Mouse (Mus musculus): ENCODE data around the gene Flot1.

The Flot1 gene

GRCm38 (mm10) chr17:35810900-35811648 lies 12.0 kb upstream of the Flot1 start:
- peak in 1 of 2 experiments; percentile 43 for DNase-seq

GRCm38 (mm10) chr17:35812307-35812706 lies 10.7 kb upstream of the Flot1 start:
- peak in 1 of 2 experiments; percentile 24 for DNase-seq

- DNase-seq: peak; percentile 13 to 61
These were observed 10.3 kb upstream of the Flot1 start for GRCm38 (mm10) chr17:35812736-35813135.

GRCm38 (mm10) chr17:35813245-35813647 lies 9.8 kb upstream of the Flot1 start:
- peak; percentile 98 to 99 for DNase-seq

DNA sequence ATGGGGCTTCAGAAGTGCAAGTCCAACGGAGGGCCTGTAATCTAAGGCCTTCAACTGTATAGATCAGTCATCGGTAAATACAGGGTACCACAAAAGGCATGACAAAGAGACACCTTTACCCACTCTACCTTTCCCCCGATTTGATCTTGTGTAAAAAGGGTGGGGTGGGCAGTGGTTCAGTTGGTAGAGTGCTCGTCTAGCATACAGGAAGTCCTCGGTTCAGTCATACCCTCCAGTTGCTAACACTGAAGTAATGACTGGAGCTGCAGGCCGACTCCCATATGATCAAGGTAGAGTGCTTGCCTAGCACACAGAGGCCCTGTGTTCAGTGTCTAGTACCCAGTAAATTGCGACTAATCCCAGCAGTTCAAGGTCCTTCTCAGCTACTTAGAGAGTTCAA lies 9.4 kb upstream of the Flot1 start:
- DNase-seq: no peak

- DNase-seq: peak; percentile 70 to 90
These were observed 8.4 kb upstream of the Flot1 start for GRCm38 (mm10) chr17:35814678-35815077.

DNA sequence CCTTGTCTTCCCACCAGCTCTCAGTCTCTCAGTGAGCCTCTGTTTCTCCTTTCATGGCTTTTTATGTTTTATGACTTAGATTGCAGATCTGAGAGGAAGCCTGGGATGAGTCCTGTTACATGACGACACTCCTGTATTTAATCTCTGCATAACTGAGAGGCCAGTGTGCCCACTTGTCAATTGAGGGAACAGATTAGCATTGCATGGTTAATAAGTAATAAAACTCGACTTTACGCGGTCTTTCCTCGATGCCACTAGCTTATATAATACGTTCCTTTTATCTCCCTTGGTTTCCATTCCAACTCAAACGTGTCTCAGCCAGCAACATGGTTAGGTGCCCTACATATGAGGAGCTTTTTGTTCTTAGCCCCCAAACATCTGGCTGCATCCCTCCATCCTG lies 7.2 kb upstream of the Flot1 start:
- DNase-seq: peak in 1 of 2 experiments; percentile 29

DNA sequence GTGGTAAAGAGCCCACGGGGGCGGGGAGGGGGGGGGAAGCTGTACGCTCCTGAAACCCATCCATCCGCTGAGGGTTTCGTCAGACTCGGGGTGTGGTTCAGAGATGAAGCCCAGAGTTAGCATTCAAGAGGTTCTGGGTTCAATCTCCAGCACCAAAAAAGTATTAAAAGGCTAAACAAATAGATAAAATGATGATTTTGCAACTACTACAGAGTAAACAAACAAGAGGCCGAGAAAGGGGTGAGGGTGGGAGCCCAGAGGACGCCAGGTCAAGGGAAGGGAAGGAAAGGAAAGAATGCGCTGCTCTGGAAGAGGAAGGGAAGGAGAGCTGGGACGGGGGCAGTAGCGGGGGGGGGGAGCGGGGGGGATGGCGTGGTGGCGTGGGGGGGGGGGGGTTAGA lies 6.3 kb upstream of the Flot1 start:
- peak; percentile 41 to 73 for DNase-seq

DNA sequence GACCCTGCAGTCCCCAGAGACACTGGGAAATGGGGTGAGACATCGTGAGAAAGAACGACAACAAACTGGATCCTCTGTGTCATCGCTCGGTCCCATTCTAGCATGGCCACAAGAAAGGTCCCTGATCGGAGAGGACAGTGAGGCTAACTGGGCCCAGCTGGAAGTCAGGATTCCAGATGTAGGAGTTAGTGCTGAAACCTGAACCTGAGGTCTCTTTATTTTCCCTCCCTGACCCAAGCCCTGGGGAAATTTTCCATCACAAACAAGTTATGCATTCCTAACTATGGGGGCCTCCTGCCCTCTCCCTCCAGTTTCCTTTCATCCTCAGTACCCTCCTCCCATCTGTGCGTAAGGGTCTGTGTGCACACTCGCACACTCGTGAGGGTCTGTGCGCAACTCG lies 5.8 kb upstream of the Flot1 start:
- DNase-seq: peak; percentile 29 to 67

GRCm38 (mm10) chr17:35820111-35820510 lies 2.9 kb upstream of the Flot1 start:
- no peak for DNase-seq

DNA sequence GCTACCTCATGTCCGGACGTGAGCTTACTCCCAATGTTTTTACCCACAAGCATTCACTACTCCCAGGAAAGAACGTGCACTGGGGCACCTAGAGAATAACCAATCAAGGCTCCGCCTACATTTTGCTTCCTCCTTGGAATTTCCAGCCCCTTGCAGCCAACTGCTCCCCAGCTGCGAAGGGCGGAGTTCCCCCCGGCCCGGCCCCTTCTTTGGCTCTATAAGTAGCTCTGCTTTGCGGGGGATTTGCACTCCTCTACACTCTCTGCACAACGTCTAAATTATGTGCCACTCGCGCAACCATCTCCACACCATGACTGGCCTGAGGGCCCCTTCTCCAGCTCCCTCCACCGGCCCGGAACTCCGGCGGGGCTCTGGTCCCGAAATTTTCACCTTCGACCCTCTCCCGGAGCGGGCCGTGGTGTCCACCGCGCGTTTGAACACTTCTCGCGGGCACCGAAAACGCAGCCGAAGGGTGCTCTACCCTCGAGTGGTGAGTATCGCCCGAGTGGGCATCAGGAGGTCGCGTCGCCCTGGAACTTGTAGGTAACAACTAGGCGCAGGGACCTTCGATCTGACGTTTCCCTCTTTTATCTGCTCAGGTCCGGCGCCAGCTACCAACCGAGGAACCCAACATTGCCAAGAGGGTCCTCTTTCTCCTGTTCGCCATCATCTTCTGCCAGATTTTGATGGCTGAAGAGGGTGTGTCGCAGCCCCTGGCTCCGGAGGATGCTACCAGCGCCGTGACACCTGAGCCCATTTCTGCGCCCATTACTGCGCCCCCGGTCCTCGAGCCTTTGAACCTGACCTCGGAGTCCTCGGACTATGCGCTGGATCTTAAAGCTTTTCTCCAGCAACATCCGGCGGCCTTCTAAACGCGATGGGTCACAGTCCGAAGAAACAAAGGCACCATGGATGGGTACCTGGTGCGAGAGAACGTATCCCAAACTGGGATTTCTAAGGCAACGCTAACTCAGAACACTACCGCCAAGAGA lies 1.3 kb upstream of the Flot1 start, which contains the start of gene Ier3:
Ier3 (plus strand) TSS at position 246 of the 992 bp plus-strand sequence.
- peak; percentile 92 to 97 for DNase-seq

DNA sequence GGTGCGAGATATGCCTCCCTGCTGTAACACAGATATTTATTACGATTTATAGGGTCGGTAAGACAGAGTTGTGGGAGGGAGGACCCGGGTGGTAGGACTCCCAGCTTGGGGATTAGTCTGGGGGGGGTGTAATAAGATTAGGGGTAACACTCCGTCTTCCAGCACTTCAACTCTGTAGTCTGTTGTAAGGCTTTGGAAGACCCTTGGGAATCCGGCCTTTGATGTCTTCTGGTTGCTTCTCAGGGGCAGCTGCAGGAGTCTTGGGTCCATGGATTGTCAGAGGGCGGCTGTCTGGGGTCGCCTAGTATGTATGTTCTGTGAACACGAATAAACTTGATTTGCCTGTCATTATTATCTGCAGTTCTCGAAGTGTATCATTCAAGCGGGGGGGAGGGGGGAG lies 466 bp upstream of the Flot1 start:
- no peak for DNase-seq

DNA sequence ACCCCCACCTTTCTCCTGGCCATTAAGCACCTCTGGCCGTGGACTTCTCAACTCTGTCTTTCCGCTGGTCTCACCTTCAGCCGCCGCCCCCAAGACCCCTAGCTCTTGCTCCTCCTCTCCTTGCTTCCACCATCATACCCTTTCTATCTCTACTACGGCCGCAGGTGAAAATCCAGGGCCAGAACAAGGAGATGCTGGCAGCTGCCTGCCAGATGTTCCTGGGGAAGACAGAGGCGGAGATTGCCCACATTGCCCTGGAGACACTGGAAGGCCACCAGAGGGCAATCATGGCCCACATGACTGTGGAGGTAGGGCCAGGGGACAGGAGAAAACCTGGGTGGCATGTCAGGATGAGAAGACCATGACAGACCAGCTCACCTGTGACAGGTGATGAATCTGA lies 1.4 kb downstream of the Flot1 start:
- DNase-seq: peak in 1 of 2 experiments; percentile 31

GRCm38 (mm10) chr17:35825109-35825850 lies 2.2 kb downstream of the Flot1 start:
- no peak for DNase-seq

- peak; percentile 92 to 93 for DNase-seq
These were observed 6.7 kb downstream of the Flot1 start for GRCm38 (mm10) chr17:35829737-35830136.

GRCm38 (mm10) chr17:35832400-35833238 lies 9.6 kb downstream of the Flot1 start:
- no peak for DNase-seq

GRCm38 (mm10) chr17:35833239-35833751 lies 10.3 kb downstream of the Flot1 start:
- peak in 1 of 2 experiments; percentile 35 for DNase-seq

DNA sequence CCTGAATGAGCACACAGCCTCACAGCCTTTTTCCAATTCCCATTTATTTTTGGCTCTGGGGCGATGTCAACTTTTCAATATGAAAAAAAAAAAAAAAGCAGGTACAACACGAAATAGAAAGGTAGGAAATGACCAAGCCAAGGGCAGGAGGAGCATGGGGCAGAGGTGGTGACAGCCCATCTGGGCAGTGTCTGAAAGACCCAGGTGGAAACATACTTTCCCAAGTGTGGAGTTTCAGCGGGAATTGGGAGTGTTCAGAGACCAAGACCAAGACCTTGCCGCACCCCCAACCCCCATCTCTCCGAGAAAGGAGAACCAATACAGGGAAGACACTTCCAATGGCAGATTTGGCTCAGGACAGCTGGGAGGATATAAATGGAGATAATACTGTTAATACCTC lies 10.9 kb downstream of the Flot1 start:
- DNase-seq: no peak

- no peak for DNase-seq
These were observed 11.8 kb downstream of the Flot1 start for GRCm38 (mm10) chr17:35834696-35835422.

- DNase-seq: peak; percentile 24 to 74
These were observed 12.6 kb downstream of the Flot1 start for GRCm38 (mm10) chr17:35835424-35836140.

Measured in kidney, postnatal 25 days (tissue).